Mouse (Mus musculus) liver, embryonic 13.5 days (tissue): Measurements from ENCODE around the gene Tdrd3. TPM values are rescaled to one million over a fixed set of nuclear protein-coding genes. Genes with fewer than 3 reads are reported as not detected.
A peak's percentile ranks its signal among the peaks of the same experiment; 100 is the strongest.

Experiments used
- ATAC-seq: fragments of 200-750 bp; cut with Nextera tagmentation; 2 replicates; pipeline ENCODE4 v1.8.0; 2017; ENCODE audit warnings: low read depth, mild to moderate bottlenecking, moderate number of reproducible peaks, moderate library complexity
- DNase-seq: peaks from one replicate; pipeline ENCODE4 v3.0.0; 2022
- H3K27ac ChIP-seq: fragments of 300-500 bp; sonication (generic); 2 replicates; pipeline ENCODE4 v1.5.1; 2015; ENCODE audit warnings: moderate library complexity, mild to moderate bottlenecking, inconsistent platforms
- H3K27me3 ChIP-seq: fragments of 300-500 bp; sonication (generic); 2 replicates; pipeline ENCODE4 v1.6.1; 2015; ENCODE audit warnings: mild to moderate bottlenecking, inconsistent platforms
- H3K36me3 ChIP-seq: fragments of 300-500 bp; sonication (generic); 2 replicates; pipeline ENCODE4 v1.6.1; 2015; ENCODE audit warnings: mild to moderate bottlenecking, inconsistent platforms
- H3K4me1 ChIP-seq: fragments of 300-500 bp; sonication (generic); replicated peaks from 2 replicates; pipeline ENCODE4 v1.6.1; 2015; ENCODE audit warnings: inconsistent platforms
- H3K4me2 ChIP-seq: fragments of 300-500 bp; sonication (generic); 2 replicates; pipeline ENCODE4 v1.6.1; 2015; ENCODE audit warnings: inconsistent platforms, mild to moderate bottlenecking, moderate library complexity
- H3K4me3 ChIP-seq: fragments of 300-500 bp; sonication (generic); replicated peaks from 2 replicates; pipeline ENCODE4 v1.5.1; 2015; ENCODE audit warnings: mild to moderate bottlenecking, inconsistent platforms
- H3K9ac ChIP-seq: fragments of 300-500 bp; sonication (generic); 2 replicates; pipeline ENCODE4 v1.6.1; 2015; ENCODE audit warnings: mild to moderate bottlenecking, inconsistent platforms
- H3K9me3 ChIP-seq: fragments of 300-500 bp; sonication (generic); replicated peaks from 2 replicates; pipeline ENCODE4 v1.6.1; 2016; ENCODE audit warnings: inconsistent platforms
- WGBS: fragments of 180-500 bp; shearing (Covaris S2); methylation state at CpG from one replicate; pipeline ENCODE4 v1.1.7; 2015; ENCODE audit not compliant: insufficient replicate concordance; 5-methylcytosine and 5-hydroxymethylcytosine counted together
- polyA plus RNA-seq: library from polyadenylated mRNA; unstranded; fragments of >200 nt; fragmentation: Nextera tagmentation; extraction: Ambion mirVana; gene quantifications from 2 replicates; pipeline ENCODE4 v1.2.1, GENCODE M21; 2015

Tdrd3 gene
- polyA plus RNA-seq, 1 experiment from 2014 or later: 7.8 TPM

GRCm38 (mm10) chr14:87420576-87420975 is 4.1 kb downstream of the Tdrd3 start:
- 70% methylated on average over 4 of the region's 4 CpGs for WGBS
- no peaks in the 10 kb centered on the region for H3K36me3 ChIP-seq
- DNase-seq: no peak
- peaks cover 47% of the 10 kb centered on the region for H3K4me1 ChIP-seq
- no peak overlapping the region for H3K4me3 ChIP-seq
- no peak overlapping the region for H3K4me2 ChIP-seq
- H3K9me3 ChIP-seq: no peaks in the 10 kb centered on the region
- H3K9ac ChIP-seq: no peak overlapping the region
- no peaks in the 10 kb centered on the region for H3K27me3 ChIP-seq
- H3K27ac ChIP-seq: no peak overlapping the region
- ATAC-seq: no peak

DNA sequence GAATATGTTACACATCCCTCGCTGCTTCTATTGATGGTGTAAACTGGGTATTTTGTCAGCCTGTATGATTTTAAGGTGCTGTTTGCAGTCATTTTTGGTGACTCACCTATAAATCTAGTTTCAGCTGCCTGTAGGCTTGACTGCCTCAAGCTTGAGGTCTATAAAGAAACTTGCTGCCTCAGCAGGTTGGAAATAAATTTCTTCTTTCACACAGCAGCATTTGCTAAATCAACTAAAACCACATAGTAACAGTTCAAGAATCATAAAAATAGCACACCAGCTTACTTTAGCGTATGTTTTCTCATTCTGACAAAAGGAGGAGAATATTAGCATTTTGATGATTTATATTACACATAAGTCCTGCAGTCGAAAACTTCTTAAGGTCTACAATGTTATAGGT is 6.0 kb downstream of the Tdrd3 start:
- no peaks in the 10 kb centered on the region for H3K36me3 ChIP-seq
- H3K4me1 ChIP-seq: peaks cover 64% of the 10 kb centered on the region
- H3K27ac ChIP-seq: no peak overlapping the region
- DNase-seq (no peak), ATAC-seq (no peak)
- H3K4me3 ChIP-seq: no peak overlapping the region
- H3K9ac ChIP-seq: no peak overlapping the region
- WGBS: 76% methylated on average over 3 of the region's 3 CpGs
- no peak overlapping the region for H3K4me2 ChIP-seq
- no peaks in the 10 kb centered on the region for H3K9me3 ChIP-seq
- H3K27me3 ChIP-seq: no peaks in the 10 kb centered on the region

- no peaks in the 10 kb centered on the region for H3K27me3 ChIP-seq
- ATAC-seq (peak; percentile 92), DNase-seq (peak; percentile 50)
- 33% methylated on average over 7 of the region's 7 CpGs for WGBS
- H3K9me3 ChIP-seq: no peaks in the 10 kb centered on the region
- H3K4me3 ChIP-seq: no peak overlapping the region
- H3K27ac ChIP-seq: peak overlapping the region; percentile 72
- H3K36me3 ChIP-seq: no peaks in the 10 kb centered on the region
- peaks cover 34% of the 10 kb centered on the region for H3K4me1 ChIP-seq
- H3K4me2 ChIP-seq: peak overlapping the region; percentile 38
- peak overlapping the region; percentile 31 for H3K9ac ChIP-seq
Observed at GRCm38 (mm10) chr14:87426297-87426922, 10.0 kb downstream of the Tdrd3 start.

GRCm38 (mm10) chr14:87427032-87427431 is 10.6 kb downstream of the Tdrd3 start:
- ATAC-seq: peak; percentile 82
- WGBS: 36% methylated on average over 4 of the region's 4 CpGs

DNA sequence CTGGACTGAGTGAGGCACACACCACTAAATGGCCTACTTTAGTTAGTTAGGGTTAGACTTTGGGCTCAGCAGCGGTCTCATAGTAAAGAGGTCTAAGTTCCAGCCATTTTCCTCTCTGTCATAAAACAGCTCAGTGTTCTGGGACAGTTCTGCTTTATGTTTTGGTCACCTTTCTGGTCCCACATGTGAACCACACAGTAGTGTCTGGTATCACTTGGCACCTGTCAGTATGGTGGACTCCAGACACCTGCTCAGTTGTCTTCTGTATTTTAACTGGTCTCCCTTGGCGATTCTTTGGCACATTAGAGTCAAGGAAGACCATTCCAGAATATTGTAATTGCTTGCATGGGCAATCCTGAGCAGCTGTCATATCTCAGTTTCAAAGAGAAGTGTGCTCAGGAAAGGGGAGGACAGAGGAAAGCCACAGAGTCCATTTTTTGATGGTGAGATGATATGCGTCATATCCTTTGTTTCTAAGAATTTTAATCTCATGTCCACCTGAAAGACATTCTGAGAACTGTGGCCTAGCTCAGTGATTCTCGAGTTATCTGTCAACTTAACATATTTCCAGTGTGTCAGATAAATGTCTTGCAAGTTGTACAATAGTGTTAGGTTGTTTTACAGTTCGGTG is 11.3 kb downstream of the Tdrd3 start:
- H3K27ac ChIP-seq: peak overlapping the region; percentile 72
- H3K4me2 ChIP-seq: no peak overlapping the region
- no peak overlapping the region for H3K9ac ChIP-seq
- H3K4me3 ChIP-seq: no peak overlapping the region
- no peak for DNase-seq
- 48% methylated on average over 5 of the region's 5 CpGs for WGBS
- no peak for ATAC-seq
- H3K9me3 ChIP-seq: no peaks in the 10 kb centered on the region
- H3K36me3 ChIP-seq: no peaks in the 10 kb centered on the region
- peaks cover 32% of the 10 kb centered on the region for H3K4me1 ChIP-seq
- no peaks in the 10 kb centered on the region for H3K27me3 ChIP-seq

More at GRCm38 (mm10) chr14:87427032-87427431, 10.6 kb downstream of the Tdrd3 start:
- peak; percentile 46 for DNase-seq
- Histone ChIP-seq H3K36me3 (no peaks in the 10 kb centered on the region), H3K4me2 (no peak overlapping the region), H3K27me3 (no peaks in the 10 kb centered on the region), H3K27ac (no peak overlapping the region), H3K9me3 (no peaks in the 10 kb centered on the region), H3K4me1 (peaks cover 32% of the 10 kb centered on the region), H3K9ac (no peak overlapping the region), H3K4me3 (no peak overlapping the region)

DNA sequence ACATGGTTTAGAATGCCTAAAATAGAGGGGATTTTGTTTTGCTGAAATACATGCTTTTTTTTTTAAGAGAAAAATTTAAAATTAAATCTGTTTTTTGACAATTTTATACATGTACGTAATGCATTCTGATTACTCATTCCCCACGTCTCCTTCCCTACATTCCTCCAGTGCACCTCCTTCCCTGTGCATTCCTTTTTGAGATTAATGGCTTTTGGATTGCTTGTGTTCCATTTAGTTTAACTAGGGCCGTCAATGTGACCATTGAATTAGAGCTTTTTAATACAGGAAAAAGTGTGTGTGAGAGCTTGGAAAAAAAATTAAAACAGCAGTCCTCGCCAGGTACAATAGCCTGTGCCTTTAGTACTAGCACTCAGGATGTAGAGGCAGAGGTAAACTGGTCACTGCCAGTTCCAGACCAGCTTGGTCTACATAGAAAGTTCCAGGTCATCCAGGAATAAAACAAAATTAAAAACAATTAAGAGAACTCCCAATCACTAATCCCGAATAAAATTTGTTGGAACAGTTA is 17.0 kb downstream of the Tdrd3 start:
- ATAC-seq: no peak
- Histone ChIP-seq H3K4me1 (peaks cover 3% of the 10 kb centered on the region), H3K27me3 (no peaks in the 10 kb centered on the region), H3K4me3 (no peak overlapping the region), H3K9ac (no peak overlapping the region), H3K4me2 (no peak overlapping the region), H3K27ac (no peak overlapping the region), H3K9me3 (no peaks in the 10 kb centered on the region), H3K36me3 (peaks cover 10% of the 10 kb centered on the region; the same call in 1 of the 2 replicates)
- DNase-seq: no peak
- 73% methylated on average over 5 of the region's 5 CpGs for WGBS

DNA sequence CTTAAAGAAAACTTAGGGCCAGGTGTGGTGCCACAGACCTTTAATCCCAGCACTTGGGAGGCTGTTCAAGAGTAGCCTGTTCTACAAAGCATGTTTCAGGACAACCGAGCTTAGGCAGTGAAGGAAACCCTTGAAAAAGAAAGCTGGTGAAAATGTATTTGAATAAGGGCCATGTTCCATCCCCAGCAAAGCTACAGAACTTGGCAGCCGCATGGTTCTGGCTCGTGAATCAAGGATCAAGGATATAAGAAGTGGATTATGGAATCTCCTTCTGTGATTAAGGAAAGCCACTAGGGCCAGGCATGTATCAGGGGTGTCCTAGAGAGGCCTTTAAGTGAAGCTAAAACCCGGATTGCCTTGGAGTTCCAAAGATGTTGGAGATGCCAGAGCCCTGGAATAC is 18.9 kb downstream of the Tdrd3 start:
- no peak for DNase-seq
- Histone ChIP-seq H3K4me3 (no peak overlapping the region), H3K4me1 (peaks cover 12% of the 10 kb centered on the region), H3K36me3 (peaks cover 10% of the 10 kb centered on the region; the same call in 1 of the 2 replicates), H3K9ac (no peak overlapping the region), H3K27me3 (no peaks in the 10 kb centered on the region), H3K4me2 (no peak overlapping the region), H3K9me3 (no peaks in the 10 kb centered on the region), H3K27ac (no peak overlapping the region)
- ATAC-seq: no peak
- 78% methylated on average over 4 of the region's 4 CpGs for WGBS

DNA sequence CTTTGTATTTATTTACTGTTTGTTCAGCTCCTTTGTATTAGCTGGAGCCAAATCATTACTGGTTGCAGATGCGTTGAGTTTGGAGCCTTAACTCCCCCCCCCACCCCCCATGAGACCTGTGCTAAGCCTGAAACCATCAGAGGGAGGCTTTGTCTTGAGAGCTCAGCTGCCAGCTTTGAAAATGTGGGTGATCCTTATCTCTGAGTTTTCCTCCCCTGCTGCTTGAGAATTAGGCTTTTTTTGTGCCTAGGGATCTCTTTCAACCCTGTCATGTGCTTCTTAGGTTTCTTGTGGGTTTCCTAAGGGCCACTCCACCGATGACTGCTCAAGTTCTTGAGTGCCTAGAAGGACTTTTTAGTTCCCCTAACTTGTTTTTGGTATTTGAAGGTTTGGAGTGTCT is 23.3 kb downstream of the Tdrd3 start:
- Histone ChIP-seq H3K36me3 (peaks cover 10% of the 10 kb centered on the region; the same call in 1 of the 2 replicates), H3K4me2 (no peak overlapping the region), H3K27me3 (no peaks in the 10 kb centered on the region), H3K9me3 (no peaks in the 10 kb centered on the region), H3K27ac (no peak overlapping the region), H3K9ac (no peak overlapping the region), H3K4me3 (no peak overlapping the region), H3K4me1 (peaks cover 13% of the 10 kb centered on the region)
- DNase-seq: no peak
- no peak for ATAC-seq
- 2% methylated on average over 2 of the region's 2 CpGs for WGBS

GRCm38 (mm10) chr14:87446331-87446913 is 30.0 kb downstream of the Tdrd3 start:
- H3K4me2 ChIP-seq: no peak overlapping the region
- no peaks in the 10 kb centered on the region for H3K27me3 ChIP-seq
- WGBS: 54% methylated on average over 8 of the region's 8 CpGs
- H3K4me1 ChIP-seq: peaks cover 4% of the 10 kb centered on the region; the same call in 1 of the 2 replicates
- H3K9ac ChIP-seq: no peak overlapping the region
- no peaks in the 10 kb centered on the region for H3K9me3 ChIP-seq
- no peaks in the 10 kb centered on the region for H3K36me3 ChIP-seq
- H3K27ac ChIP-seq: no peak overlapping the region
- ATAC-seq (peak; percentile 55), DNase-seq (no peak)
- H3K4me3 ChIP-seq: no peak overlapping the region

DNA sequence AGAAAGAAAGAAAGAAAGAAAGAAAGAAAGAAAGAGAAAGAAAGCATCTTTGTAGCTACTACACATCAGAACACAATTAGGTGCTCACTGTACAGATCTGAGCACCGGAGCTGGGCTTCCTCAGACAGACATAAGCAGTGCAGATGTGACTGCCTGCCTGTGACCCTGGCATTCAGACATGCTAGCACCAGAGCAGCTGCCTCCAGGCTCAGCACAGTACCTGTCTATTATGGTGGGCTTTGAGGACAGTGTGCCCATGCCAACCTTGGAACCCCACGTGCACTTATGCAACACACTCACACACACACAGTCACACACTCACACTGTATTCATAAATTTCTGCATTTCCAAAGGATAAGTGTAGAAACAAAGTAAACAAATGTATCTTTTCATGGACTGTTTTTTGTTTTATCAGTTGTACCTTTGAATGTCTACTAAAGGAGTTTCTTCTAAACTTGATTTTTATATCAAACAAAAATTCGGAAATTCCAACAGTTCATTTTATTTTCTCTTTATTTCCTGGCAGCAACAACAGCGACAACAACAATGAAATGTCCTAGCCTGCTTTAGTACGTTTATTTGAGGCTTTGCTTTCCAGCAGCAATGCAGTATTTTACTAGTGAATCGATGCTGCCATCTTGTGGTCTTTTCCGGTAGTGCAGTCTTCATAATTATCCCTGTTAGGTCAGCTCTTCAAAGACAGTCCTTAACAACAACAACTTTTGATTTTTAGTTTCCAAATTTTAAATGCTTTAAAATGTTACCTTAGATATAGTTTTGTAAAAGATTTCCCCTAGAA is 35.4 kb downstream of the Tdrd3 start:
- Histone ChIP-seq H3K27ac (no peak overlapping the region), H3K4me2 (no peak overlapping the region), H3K4me1 (no peaks in the 10 kb centered on the region), H3K27me3 (no peaks in the 10 kb centered on the region), H3K36me3 (peaks cover 5% of the 10 kb centered on the region), H3K9ac (no peak overlapping the region), H3K4me3 (no peak overlapping the region), H3K9me3 (no peaks in the 10 kb centered on the region)
- ATAC-seq: peak; percentile 50; the same call in 1 of the 2 replicates
- WGBS: 9% methylated on average over 7 of the region's 7 CpGs
- DNase-seq: peak; percentile 42

DNA sequence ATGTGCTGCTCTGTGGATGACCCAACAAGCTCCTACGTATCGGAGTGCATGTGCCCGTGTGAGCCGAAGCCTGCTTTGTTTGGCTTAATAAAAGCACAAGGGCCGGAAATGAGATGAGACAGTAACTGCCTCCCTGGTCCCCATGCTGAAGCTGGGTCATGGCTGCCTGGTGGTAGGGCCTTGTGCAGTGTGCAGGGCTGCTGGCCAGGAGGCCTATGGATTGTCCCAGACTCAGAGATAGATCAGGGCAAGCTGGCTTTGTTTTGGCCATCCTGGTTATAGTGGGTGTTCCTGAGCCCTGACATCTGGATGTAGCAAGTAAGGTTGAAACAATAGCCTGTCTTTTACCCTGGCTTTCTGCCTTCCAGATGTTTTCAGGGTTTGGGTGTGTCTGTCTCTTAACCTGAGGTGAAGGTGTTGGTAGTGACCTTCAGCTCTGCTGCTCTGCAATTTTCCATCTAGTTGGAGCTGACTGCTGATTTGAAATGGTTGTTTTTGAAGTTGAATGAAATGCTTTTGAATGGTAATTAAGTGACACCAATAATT is 39.3 kb downstream of the Tdrd3 start:
- H3K4me1 ChIP-seq: no peaks in the 10 kb centered on the region
- no peak overlapping the region for H3K27ac ChIP-seq
- H3K27me3 ChIP-seq: no peaks in the 10 kb centered on the region
- WGBS: 84% methylated on average over 5 of the region's 5 CpGs
- H3K36me3 ChIP-seq: peaks cover 8% of the 10 kb centered on the region
- no peak overlapping the region for H3K4me3 ChIP-seq
- ATAC-seq: no peak
- DNase-seq: no peak
- H3K9ac ChIP-seq: no peak overlapping the region
- H3K4me2 ChIP-seq: no peak overlapping the region
- no peaks in the 10 kb centered on the region for H3K9me3 ChIP-seq
